Mouse (Mus musculus) erythroblast, adult 5-6 weeks (primary cell): ENCODE data around the gene Lrrc74a. TPM values are rescaled to one million over a fixed set of nuclear protein-coding genes. Genes with fewer than 3 reads are reported as not detected.

Source experiments
- ATAC-seq: replicated peaks from 2 replicates; pipeline ENCODE4 v1.8.0; 2016; ENCODE audit warnings: moderate number of reproducible peaks, mild to moderate bottlenecking, moderate TSS enrichment, inconsistent platforms; ENCODE audit not compliant: poor library complexity, low FRiP score, severe bottlenecking
- total RNA-seq, 2 experiments: library from RNA; stranded (forward) in 1 of 2; stranded (reverse) in 1 of 2; fragments of 150-400 nt in 1 of 2; fragments of 200-764, 138-1000 nt in 1 of 2; gene quantifications; 2 replicates each; pipeline versions ENCODE4 v1.2.3 to v1.2.4; 2015 to 2017; ENCODE audit warnings: low replicate concordance in 2 of 2

Gene Lrrc74a
- total RNA-seq (2015; ENCODE audit: low replicate concordance) (not detected in 2 replicates), total RNA-seq (2017; ENCODE audit: low replicate concordance) (not detected in 2 replicates)

GRCm38 (mm10) chr12:86734319-86734810 lies at the start of gene Lrrc74a:
Lrrc74a (plus strand) TSS chr12:86734369.
- no peak for ATAC-seq

GRCm38 (mm10) chr12:86685275-86685674 lies 48.9 kb upstream of the Lrrc74a start:
- ATAC-seq = no peak

- no peak for ATAC-seq
Measured at GRCm38 (mm10) chr12:86686551-86687330, 47.4 kb upstream of the Lrrc74a start.

- no peak for ATAC-seq
Measured at GRCm38 (mm10) chr12:86687445-86687955, 46.7 kb upstream of the Lrrc74a start.

GRCm38 (mm10) chr12:86687971-86688573 lies 46.1 kb upstream of the Lrrc74a start:
- ATAC-seq = no peak

- ATAC-seq = no peak
Measured at GRCm38 (mm10) chr12:86688917-86689316, 45.3 kb upstream of the Lrrc74a start.

- ATAC-seq = no peak
Measured at GRCm38 (mm10) chr12:86690700-86691485, 43.3 kb upstream of the Lrrc74a start.

DNA sequence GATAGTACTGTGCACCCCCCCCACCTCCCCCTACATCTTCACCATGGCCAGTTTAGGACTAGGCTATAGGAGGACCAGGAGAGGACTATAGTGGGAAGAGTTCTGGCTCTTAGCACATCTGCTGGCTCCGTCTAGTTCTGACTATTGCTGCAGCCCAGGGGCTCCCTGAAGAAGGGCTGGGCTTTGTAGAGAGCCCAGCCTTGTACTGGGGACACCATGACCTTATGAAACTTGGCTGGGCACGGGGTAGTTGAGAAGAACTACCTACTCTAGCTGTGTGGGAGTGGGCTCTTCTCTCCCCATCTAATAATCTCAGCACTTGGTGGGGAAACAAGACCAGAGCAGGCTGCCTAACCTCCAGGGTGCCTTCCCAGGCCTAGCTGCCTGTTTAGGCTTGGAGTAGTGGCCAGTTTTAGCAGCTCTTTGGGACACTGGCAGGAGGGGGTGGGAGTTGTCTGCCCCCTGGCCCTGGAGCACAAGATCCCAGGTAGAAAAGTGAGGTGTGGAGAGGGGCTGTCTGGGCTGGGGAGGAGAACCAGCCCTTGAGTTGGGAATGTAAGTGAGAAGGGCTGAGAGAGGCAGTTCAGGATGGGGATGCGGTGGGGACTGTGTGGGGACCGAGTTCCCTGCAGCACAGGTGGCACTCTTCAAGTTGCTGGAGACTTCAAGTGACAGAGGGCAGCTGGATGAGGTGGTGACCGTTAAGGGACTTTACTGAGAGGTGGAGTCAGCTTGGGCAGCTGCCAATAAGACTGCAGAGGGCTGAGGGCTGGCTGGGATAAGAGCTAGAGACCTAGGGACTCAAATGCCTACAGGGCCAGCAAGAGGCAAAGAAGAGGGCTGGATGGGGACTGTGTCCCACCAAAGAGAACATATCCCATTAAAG lies 41.5 kb upstream of the Lrrc74a start:
- no peak for ATAC-seq

DNA sequence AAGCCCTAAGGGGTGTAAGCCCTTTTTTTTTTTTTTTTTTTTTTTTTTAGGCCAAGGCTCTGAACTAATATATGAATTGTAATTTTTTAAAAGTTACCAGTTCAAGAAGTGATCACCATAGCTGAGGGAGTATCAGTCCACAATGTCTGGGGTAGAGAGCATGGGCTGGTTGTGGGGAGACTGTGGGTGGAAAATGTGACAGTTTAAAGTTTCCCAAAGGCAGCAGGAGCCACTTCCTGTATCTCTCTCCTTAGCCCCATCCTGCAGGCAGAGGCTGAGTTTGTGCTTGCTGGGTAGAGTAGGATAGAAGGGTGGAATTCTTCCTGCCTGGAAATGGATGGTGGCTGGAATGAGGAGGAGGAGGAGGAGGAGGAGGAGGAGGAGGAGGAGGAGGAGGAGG lies 40.8 kb upstream of the Lrrc74a start:
- no peak for ATAC-seq

DNA sequence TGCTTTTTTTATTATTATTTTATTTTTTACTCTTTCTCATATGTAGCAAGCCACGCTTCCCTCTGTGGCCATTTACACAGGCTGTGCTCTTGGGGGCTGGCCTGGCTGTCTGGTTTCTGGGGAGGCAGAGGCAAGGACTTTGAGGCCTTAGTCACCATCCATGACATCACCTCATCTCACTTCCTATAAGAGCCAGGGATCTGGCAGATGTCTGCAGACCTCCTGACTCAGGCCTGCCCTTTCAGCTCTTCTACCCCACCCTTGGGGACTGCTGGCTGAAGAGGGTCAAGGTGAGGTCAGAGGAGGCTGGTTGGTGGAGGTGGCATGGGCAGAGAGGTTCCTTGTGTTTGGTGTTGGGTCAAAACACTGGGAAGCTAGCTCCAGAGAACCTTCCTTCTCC lies 39.7 kb upstream of the Lrrc74a start:
- ATAC-seq = no peak

DNA sequence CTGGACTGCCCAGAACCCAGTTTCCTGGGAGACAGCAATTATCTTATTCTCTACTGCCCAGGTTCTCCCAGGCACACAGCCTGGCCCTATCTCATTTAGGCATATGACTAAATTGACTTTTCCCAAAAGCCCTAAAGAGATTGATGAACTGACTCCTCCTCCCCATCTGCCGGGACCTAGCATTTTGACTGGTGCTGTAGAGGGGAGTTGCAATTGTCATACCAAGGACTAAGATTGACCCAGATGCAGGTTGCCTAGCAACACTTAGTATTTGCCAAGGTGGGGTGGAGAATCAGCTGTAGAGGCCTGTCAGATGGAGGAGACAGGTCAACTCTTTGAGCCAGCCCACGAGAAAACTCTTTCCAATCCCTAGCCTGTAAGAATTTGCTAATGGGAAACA lies 36.2 kb upstream of the Lrrc74a start:
- no peak for ATAC-seq

DNA sequence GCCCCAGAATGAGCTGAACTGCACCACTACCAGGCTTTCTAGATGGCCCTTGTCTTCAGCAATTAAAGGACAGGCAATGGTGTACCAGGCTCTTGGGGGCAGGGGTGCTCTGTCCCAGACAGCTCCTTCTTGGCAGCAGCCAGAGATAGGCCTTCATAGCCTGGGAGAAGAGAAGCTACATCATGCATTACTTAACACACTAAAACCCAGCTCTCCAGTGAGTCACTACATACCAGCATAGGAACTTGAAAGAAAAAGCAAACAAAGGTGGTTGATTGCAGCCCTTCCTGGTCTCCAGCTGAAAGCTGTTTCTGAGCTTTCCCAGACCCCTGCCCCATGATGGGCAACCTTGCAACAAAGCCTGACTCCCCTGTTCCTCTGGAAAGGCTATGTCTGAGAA lies 35.6 kb upstream of the Lrrc74a start:
- ATAC-seq = no peak

- no peak for ATAC-seq
Measured at GRCm38 (mm10) chr12:86699965-86700926, 33.9 kb upstream of the Lrrc74a start.

- no peak for ATAC-seq
Measured at GRCm38 (mm10) chr12:86700927-86701310, 33.2 kb upstream of the Lrrc74a start.

GRCm38 (mm10) chr12:86701491-86701890 lies 32.7 kb upstream of the Lrrc74a start:
- ATAC-seq = no peak

DNA sequence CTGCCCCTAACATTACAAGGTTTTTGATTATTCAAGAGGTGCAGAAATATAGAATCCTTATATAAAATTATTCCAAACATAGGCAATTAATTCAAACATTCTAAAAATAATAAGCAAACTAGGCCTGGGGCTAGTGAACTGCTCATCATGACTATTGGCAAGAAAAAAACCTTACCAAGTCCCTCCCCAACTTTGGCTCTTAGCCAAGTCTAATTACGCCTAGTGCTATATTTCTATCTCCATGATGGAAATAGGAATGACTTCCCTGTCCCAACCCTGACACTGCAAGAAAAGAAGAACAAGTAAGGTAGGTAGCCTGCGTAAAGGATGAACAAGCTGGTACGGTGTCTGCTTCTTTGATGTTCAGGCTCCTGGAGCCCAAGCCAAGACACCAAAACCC lies 31.5 kb upstream of the Lrrc74a start:
- no peak for ATAC-seq

GRCm38 (mm10) chr12:86705843-86706242 lies 28.3 kb upstream of the Lrrc74a start:
- no peak for ATAC-seq

DNA sequence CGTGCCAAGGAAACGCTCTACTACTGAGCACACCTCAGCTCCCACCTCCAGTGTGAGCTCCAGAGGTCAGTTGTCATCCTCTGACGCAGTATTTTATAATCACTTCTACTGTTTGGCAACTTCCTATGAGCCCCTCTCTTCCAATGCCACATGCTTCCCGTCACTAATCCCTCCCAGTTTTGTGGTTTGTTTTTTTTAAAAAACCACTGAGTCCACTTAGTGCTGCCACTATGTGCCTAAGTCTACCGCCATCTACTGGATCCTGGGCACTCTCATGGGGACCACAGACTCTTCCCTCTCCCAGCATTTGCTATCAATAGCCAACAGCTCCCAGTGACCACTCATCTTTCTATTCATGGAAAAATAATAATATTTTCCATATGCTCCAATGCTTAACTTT lies 20.1 kb upstream of the Lrrc74a start:
- no peak for ATAC-seq
